Mouse (Mus musculus) ES-Bruce4 (cell line): ENCODE results near the gene Ccr7.

ENCODE experiments used
- CTCF ChIP-seq: IDR thresholded peaks from one replicate; pipeline ENCODE4 v1.8.1; 2011; ENCODE audit warnings: low read depth, low read length
- EP300 ChIP-seq: IDR thresholded peaks from 2 replicates; pipeline ENCODE4 v1.6.1; 2011; ENCODE audit warnings: low read depth, low read length; ENCODE audit not compliant: insufficient read depth
- POLR2A ChIP-seq: IDR thresholded peaks from one replicate; pipeline ENCODE4 v1.8.1; 2011; ENCODE audit warnings: low read length; ENCODE audit not compliant: insufficient read depth

DNA sequence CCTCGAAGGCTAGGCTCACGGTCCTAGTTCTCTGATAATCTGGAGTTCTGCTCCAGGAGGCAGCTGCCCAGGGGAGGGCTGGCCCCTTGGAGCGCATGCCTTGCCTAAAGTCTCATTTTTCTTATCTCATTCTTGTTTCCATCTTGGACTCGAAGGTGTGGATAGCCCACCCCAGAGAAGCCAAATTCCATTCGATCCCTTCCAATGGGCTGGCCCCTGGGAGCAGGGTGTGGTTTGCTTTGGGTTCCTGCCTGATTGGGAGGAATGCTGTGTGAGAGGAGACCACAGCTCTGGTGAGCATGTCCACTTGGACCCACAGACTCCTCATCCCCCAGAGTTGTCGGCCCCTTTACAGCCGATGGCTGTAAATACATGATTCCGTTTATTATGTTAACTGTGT is 53.2 kb downstream of the Ccr7 start:
- TF ChIP-seq CTCF = no peak
- no peak for TF ChIP-seq POLR2A
- TF ChIP-seq EP300 = no peak
